Mouse (Mus musculus) MEL (cell line): ENCODE measurements around the gene N4bp1. TPM values are rescaled to one million over a fixed set of nuclear protein-coding genes. Genes with fewer than 3 reads are reported as not detected.

Source experiments
- DNase-seq: peaks from one replicate; pipeline ENCODE4 v3.0.0; 2011; ENCODE audit warnings: low read depth, low spot score
- H3K27ac ChIP-seq: 2 replicates; pipeline ENCODE4 v1.5.1; 2012; ENCODE audit warnings: low read depth, mild to moderate bottlenecking, control low read depth, low read length, moderate library complexity; ENCODE audit not compliant: control insufficient read depth
- H3K27me3 ChIP-seq, 2 experiments: fragments of 150-350 bp in 1 of 2; sonication (generic) in 1 of 2; 2 replicates each; pipeline ENCODE4 v1.6.1; 2012; ENCODE audit warnings: low read length in 2 of 2, mild to moderate bottlenecking in 2 of 2, improper control_type of control experiment in 1 of 2, moderate library complexity in 1 of 2; ENCODE audit not compliant: insufficient read depth in 2 of 2, control insufficient read depth in 1 of 2
- H3K36me3 ChIP-seq, 2 experiments: 2 replicates each; pipeline ENCODE4 v1.6.1; 2012 to 2014; ENCODE audit warnings: low read length in 2 of 2, improper control_type of control experiment in 1 of 2, inconsistent platforms in 1 of 2, mild to moderate bottlenecking in 1 of 2; ENCODE audit not compliant: insufficient read depth in 2 of 2, control insufficient read depth in 1 of 2
- H3K4me1 ChIP-seq, 2 experiments: fragments of 150-350 bp in 1 of 2; sonication (generic) in 1 of 2; 2 replicates each; pipeline ENCODE4 v1.6.1; 2012; ENCODE audit warnings: low read length in 2 of 2, improper control_type of control experiment in 1 of 2, mild to moderate bottlenecking in 1 of 2; ENCODE audit not compliant: insufficient read depth in 2 of 2, control insufficient read depth in 1 of 2
- H3K4me3 ChIP-seq, 2 experiments: fragments of 150-350 bp in 1 of 2; sonication (generic) in 1 of 2; 2 replicates each; pipeline ENCODE4 v1.5.1; 2012; ENCODE audit warnings: low read depth in 2 of 2, low read length in 2 of 2, mild to moderate bottlenecking in 2 of 2, moderate library complexity in 2 of 2, control low read depth in 1 of 2, improper control_type of control experiment in 1 of 2; ENCODE audit not compliant: control insufficient read depth in 1 of 2, insufficient read depth in 1 of 2
- H3K79me2 ChIP-seq: 2 replicates; pipeline ENCODE4 v1.6.1; 2012; ENCODE audit warnings: mild to moderate bottlenecking, low read length, moderate library complexity; ENCODE audit not compliant: control insufficient read depth, poor library complexity, insufficient read depth
- H3K9ac ChIP-seq: 2 replicates; pipeline ENCODE4 v1.6.1; 2012; ENCODE audit warnings: low read depth, mild to moderate bottlenecking, control low read depth, low read length, moderate library complexity; ENCODE audit not compliant: control insufficient read depth, poor library complexity, severe bottlenecking
- H3K9me3 ChIP-seq: fragments of 150-350 bp; sonication (generic); replicated peaks from 2 replicates; pipeline ENCODE4 v1.6.1; 2012; ENCODE audit warnings: mild to moderate bottlenecking, low read length, improper control_type of control experiment, moderate library complexity; ENCODE audit not compliant: insufficient read depth
- BHLHE40 ChIP-seq: IDR thresholded peaks from 2 replicates; pipeline ENCODE4 v1.6.1; 2012; ENCODE audit warnings: low read depth, mild to moderate bottlenecking, inconsistent platforms, low read length, improper control_type of control experiment, borderline replicate concordance
- CHD1 ChIP-seq: IDR thresholded peaks from 2 replicates; pipeline ENCODE4 v1.6.1; 2012; ENCODE audit warnings: low read depth, mild to moderate bottlenecking, inconsistent platforms, low read length, improper control_type of control experiment
- CHD2 ChIP-seq: IDR thresholded peaks from 2 replicates; pipeline ENCODE4 v1.6.1; 2011; ENCODE audit warnings: low read length, improper control_type of control experiment
- CTCF ChIP-seq, 3 experiments: IDR thresholded peaks in 2 of 3; conservative IDR thresholded peaks in 1 of 3; 2 replicates each; pipeline ENCODE4 v1.5.1; 2011 to 2012; ENCODE audit warnings: low read length in 3 of 3, low read depth in 2 of 3, mild to moderate bottlenecking in 2 of 3, improper control_type of control experiment in 1 of 3, inconsistent platforms in 1 of 3, mixed read lengths in 1 of 3, moderate library complexity in 1 of 3; ENCODE audit not compliant: control insufficient read depth in 1 of 3, insufficient read depth in 1 of 3, poor library complexity in 1 of 3, severe bottlenecking in 1 of 3
- E2F4 ChIP-seq: IDR thresholded peaks from 2 replicates; pipeline ENCODE4 v1.6.1; 2011; ENCODE audit warnings: low read depth, low read length, improper control_type of control experiment, borderline replicate concordance
- ELF1 ChIP-seq: IDR thresholded peaks from 2 replicates; pipeline ENCODE4 v1.6.1; 2014; ENCODE audit warnings: low read depth, mild to moderate bottlenecking, inconsistent platforms, low read length, improper control_type of control experiment, moderate library complexity
- EP300 ChIP-seq, 2 experiments: IDR thresholded peaks; 2 replicates each; pipeline ENCODE4 v1.6.1; 2011; ENCODE audit warnings: improper control_type of control experiment in 2 of 2, low read length in 2 of 2, low read depth in 1 of 2, mild to moderate bottlenecking in 1 of 2
- ETS1 ChIP-seq: IDR thresholded peaks from 2 replicates; pipeline ENCODE4 v1.6.1; 2012; ENCODE audit warnings: low read depth, mild to moderate bottlenecking, inconsistent platforms, low read length, improper control_type of control experiment, moderate library complexity
- GATA1 ChIP-seq: IDR thresholded peaks from 2 replicates; pipeline ENCODE4 v1.6.1; 2011; ENCODE audit warnings: low read depth, low read length, improper control_type of control experiment
- JUND ChIP-seq: IDR thresholded peaks from 2 replicates; pipeline ENCODE4 v1.6.1; 2011; ENCODE audit warnings: low read depth, mild to moderate bottlenecking, improper control_type of control experiment, low read length
- KAT2A ChIP-seq: conservative IDR thresholded peaks from 2 replicates; pipeline ENCODE4 v1.6.1; 2012; ENCODE audit warnings: low read depth, low read length, improper control_type of control experiment, inconsistent platforms
- MAFK ChIP-seq: IDR thresholded peaks from 2 replicates; pipeline ENCODE4 v1.6.1; 2011; ENCODE audit warnings: low read depth, mild to moderate bottlenecking, low read length, improper control_type of control experiment, borderline replicate concordance
- MXI1 ChIP-seq: IDR thresholded peaks from 2 replicates; pipeline ENCODE4 v1.6.1; 2011; ENCODE audit warnings: mild to moderate bottlenecking, low read depth, low read length, improper control_type of control experiment
- MYB ChIP-seq: IDR thresholded peaks from 2 replicates; pipeline ENCODE4 v1.6.1; 2011; ENCODE audit warnings: mild to moderate bottlenecking, low read depth, low read length, improper control_type of control experiment
- NELFE ChIP-seq: IDR thresholded peaks from 2 replicates; pipeline ENCODE4 v1.6.1; 2011; ENCODE audit warnings: low read depth, low read length, improper control_type of control experiment
- POLR2A ChIP-seq, 2 experiments: IDR thresholded peaks; 2 replicates each; pipeline ENCODE4 v1.6.1; 2011 to 2012; ENCODE audit warnings: low read length in 2 of 2, mild to moderate bottlenecking in 2 of 2, control low read depth in 1 of 2, improper control_type of control experiment in 1 of 2, low read depth in 1 of 2, moderate library complexity in 1 of 2; ENCODE audit not compliant: control insufficient read depth in 1 of 2, insufficient read depth in 1 of 2, poor library complexity in 1 of 2
- RCOR1 ChIP-seq: IDR thresholded peaks from 2 replicates; pipeline ENCODE4 v1.6.1; 2012; ENCODE audit warnings: low read depth, mild to moderate bottlenecking, inconsistent platforms, low read length, improper control_type of control experiment
- SMC3 ChIP-seq: IDR thresholded peaks from 2 replicates; pipeline ENCODE4 v1.6.1; 2011; ENCODE audit warnings: low read depth, low read length, improper control_type of control experiment
- TCF12 ChIP-seq: IDR thresholded peaks from 2 replicates; pipeline ENCODE4 v1.6.1; 2014; ENCODE audit warnings: low read depth, mild to moderate bottlenecking, inconsistent platforms, low read length, improper control_type of control experiment, moderate library complexity
- UBTF ChIP-seq: IDR thresholded peaks from 2 replicates; pipeline ENCODE4 v1.6.1; 2012; ENCODE audit warnings: low read depth, mild to moderate bottlenecking, inconsistent platforms, low read length, improper control_type of control experiment, moderate library complexity, borderline replicate concordance; ENCODE audit not compliant: insufficient read depth
- USF1 ChIP-seq: IDR thresholded peaks from 2 replicates; pipeline ENCODE4 v1.6.1; 2014; ENCODE audit warnings: low read depth, mild to moderate bottlenecking, inconsistent platforms, low read length, improper control_type of control experiment, moderate library complexity
- ZC3H11A ChIP-seq: IDR thresholded peaks from 2 replicates; pipeline ENCODE4 v1.6.1; 2012; ENCODE audit warnings: low read depth, mild to moderate bottlenecking, inconsistent platforms, low read length, improper control_type of control experiment
- ZKSCAN1 ChIP-seq: IDR thresholded peaks from 2 replicates; pipeline ENCODE4 v1.6.1; 2012; ENCODE audit warnings: low read depth, mild to moderate bottlenecking, inconsistent platforms, low read length, improper control_type of control experiment, moderate library complexity
- ZNF384 ChIP-seq: IDR thresholded peaks from 2 replicates; pipeline ENCODE4 v1.6.1; 2012; ENCODE audit warnings: low read depth, mild to moderate bottlenecking, inconsistent platforms, low read length, improper control_type of control experiment
- polyA plus RNA-seq, 2 experiments: library from polyadenylated mRNA; stranded (reverse) in 1 of 2; unstranded in 1 of 2; fragments of >175 nt in 1 of 2; fragments of >200 nt in 1 of 2; gene quantifications; 2 replicates each; pipeline versions ENCODE4 v1.2.1 to v1.2.4; 2012; ENCODE audit warnings: low replicate concordance in 2 of 2, low read depth in 1 of 2; ENCODE audit not compliant: insufficient read length in 2 of 2, insufficient read depth in 1 of 2, missing spikeins in 1 of 2
- total RNA-seq: library from RNA; depleted of rRNA; stranded (reverse); fragments of 300-350 nt; gene quantifications from 2 replicates; pipeline ENCODE4 v1.2.3, GENCODE M21; 2012

Gene N4bp1
- total and polyA plus RNA-seq, 3 experiments, result 13.4 to 24.0 TPM; not detected in 1

- no peaks in the 10 kb centered on the region for H3K9me3 ChIP-seq
- H3K79me2 ChIP-seq, result no peaks in the 10 kb centered on the region
- no peak overlapping the region for H3K27ac ChIP-seq
- H3K9ac ChIP-seq, result no peak overlapping the region
- H3K4me1 ChIP-seq, result peaks cover 5 to 11% of the 10 kb centered on the region in 2 experiments; a peak in 3 of 4 replicates
- peak; percentile 62 for DNase-seq
- peaks cover 0 to 4% of the 10 kb centered on the region in 2 experiments; a peak in 2 of 4 replicates for H3K36me3 ChIP-seq
- H3K27me3 ChIP-seq, result no peaks in the 10 kb centered on the region
- no peak overlapping the region for H3K4me3 ChIP-seq
- peak; percentile 80 for TF ChIP-seq TCF12
- peak; percentile 65 for TF ChIP-seq ETS1
- peak; percentile 77 to 81; a peak in 3 of 4 replicates for TF ChIP-seq EP300 (IDR thresholded peaks at IDR 0.05; ENCODE audit: low read depth in 1 of 2, low read length in 2 of 2)
- TF ChIP-seq MAFK, result no peak
- TF ChIP-seq CHD1, result no peak
- TF ChIP-seq USF1, result peak; percentile 33; the same call in 1 of the 2 replicates
- peak; percentile 47; the same call in 1 of the 2 replicates for TF ChIP-seq MYB
- TF ChIP-seq SMC3, result no peak
- TF ChIP-seq GATA1, result peak; percentile 62
- no peak for TF ChIP-seq CHD2
- TF ChIP-seq ZNF384, result peak; percentile 90
- TF ChIP-seq RCOR1, result peak; percentile 63
- TF ChIP-seq MXI1, result peak; percentile 52; the same call in 1 of the 2 replicates
- no peak for TF ChIP-seq BHLHE40
Measured at GRCm38 (mm10) chr8:86837234-86837633, 47.8 kb downstream of the N4bp1 start.

- no peak for DNase-seq
Measured at GRCm38 (mm10) chr8:86835881-86836280, 49.2 kb downstream of the N4bp1 start.

More at GRCm38 (mm10) chr8:86835881-86836280, 49.2 kb downstream of the N4bp1 start:
- Histone ChIP-seq H3K9me3 (no peaks in the 10 kb centered on the region), H3K9ac (no peak overlapping the region), H3K36me3 (peaks cover 0 to 4% of the 10 kb centered on the region in 2 experiments; a peak in 2 of 4 replicates), H3K27ac (no peak overlapping the region), H3K79me2 (no peaks in the 10 kb centered on the region), H3K4me1 (peaks cover 5 to 11% of the 10 kb centered on the region in 2 experiments; a peak in 3 of 4 replicates), H3K27me3 (no peaks in the 10 kb centered on the region), H3K4me3 (no peak overlapping the region)
- TF ChIP-seq E2F4, result no peak
- TF ChIP-seq POLR2A (IDR thresholded peaks at IDR 0.05; ENCODE audit: control insufficient read depth in 1 of 2, insufficient read depth in 1 of 2, low read depth in 1 of 2, low read length in 2 of 2, poor library complexity in 1 of 2), result no peak
- no peak for TF ChIP-seq CHD2
- no peak for TF ChIP-seq ELF1
- TF ChIP-seq ZKSCAN1, result no peak
- no peak for TF ChIP-seq ZC3H11A
- TF ChIP-seq JUND, result no peak
- no peak for TF ChIP-seq UBTF
- TF ChIP-seq NELFE, result no peak
- no peak for TF ChIP-seq KAT2A
- no peak for TF ChIP-seq CTCF (IDR thresholded peaks at IDR 0.05 in 2 of 3, conservative IDR thresholded peaks at IDR 0.05 in 1 of 3; ENCODE audit: control insufficient read depth in 1 of 3, insufficient read depth in 1 of 3, low read depth in 2 of 3, low read length in 3 of 3, poor library complexity in 1 of 3, severe bottlenecking in 1 of 3)
